Mouse (Mus musculus) cerebellum, adult 8-10 months (tissue): ENCODE data around the gene Dnaaf2.
"Not testable (repeated sequence)": the region's sequence is repeated elsewhere in the genome, so short reads cannot be mapped to it uniquely, and the experiment has no call there.

Source experiments
- DNase-seq: peaks from one replicate; pipeline ENCODE4 v3.0.0; 2022

Gene Dnaaf2

DNA sequence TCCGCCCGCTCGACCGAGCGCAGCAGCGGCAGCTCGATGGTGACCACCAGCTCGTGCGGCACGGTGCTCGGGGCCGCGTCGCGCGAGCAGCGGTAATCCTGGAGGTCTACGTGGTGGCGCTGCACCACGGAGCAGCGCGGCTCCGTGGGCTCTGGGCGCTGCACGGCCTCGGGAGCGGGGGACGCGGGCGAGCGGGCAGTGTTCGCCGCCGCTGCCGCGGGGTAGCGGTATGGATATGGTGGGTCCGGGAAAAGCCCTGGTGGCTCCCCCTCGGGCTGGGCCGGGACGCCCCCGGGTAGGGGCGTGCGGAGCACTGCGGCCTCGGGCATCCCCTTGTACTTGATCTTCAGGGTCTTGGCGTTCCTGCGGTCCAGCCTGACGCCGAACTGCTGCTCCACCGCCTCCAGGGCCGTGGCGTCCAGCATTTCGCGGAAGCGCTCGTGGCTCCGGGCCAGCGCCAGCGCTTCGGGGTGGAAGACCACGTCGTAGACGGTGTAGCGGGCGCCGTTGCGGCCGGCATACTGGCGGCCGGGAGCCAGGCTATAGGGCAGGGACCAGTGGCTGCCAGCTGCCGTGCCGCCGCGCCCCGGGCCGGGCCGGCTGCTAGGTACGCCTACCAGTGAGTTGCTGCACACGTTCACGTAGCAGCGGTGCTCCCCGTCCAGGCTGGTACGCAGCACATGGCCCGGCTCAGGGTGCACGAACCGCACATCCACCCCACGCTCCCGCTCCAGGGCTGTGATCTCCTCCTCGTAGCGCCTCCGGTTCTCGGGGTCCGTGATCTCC lies 658 bp downstream of the Dnaaf2 start:
- peak; percentile 59 for DNase-seq

DNA sequence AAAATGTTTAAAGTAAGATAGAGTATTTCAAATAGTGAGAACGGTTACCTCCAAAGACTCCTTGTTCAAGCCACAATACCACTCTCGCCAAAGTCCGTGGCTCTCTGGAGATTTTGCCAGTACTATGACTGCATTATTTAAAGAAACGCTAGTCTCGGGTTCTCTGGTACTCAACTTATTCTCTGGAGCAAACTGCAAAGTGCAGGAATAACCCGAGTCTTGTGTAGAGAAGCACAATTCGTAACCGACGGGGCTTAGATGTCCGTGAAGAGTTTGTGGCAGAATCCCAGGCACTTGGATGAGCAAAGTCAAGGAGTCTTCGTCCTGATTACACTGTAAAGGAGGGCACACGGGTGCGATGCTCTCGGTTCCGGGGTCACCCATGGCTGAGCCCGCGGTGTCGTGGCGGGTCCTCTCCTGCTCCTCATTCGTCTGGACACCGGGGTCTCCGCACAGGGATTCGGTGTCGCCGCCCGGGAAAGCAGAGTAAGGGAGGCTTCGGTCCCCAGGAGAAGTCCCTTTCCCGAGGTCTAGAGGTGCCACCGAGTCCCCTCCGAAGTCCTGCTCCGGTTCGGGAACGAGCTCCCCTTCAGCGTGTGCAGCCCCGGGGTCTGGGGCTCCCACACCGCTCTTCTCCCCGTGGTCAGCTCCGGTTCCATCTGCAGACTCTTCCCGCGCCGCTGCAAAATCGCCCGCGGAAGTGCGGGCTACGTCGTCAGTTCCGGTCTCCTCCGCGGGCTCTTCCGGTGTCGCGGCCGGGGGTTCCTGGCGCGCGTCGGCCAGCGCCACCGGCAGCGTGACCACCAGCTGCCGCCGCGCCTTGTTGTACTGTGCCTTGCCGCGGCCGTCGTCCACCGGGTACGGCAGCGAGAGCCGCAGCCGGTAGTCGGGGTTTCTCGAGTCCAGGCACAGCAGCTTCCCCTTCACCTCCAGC lies 1.5 kb downstream of the Dnaaf2 start, which contains the start of gene Gm49383:
Gene Gm49383, minus strand, starts transcription at position 661 of the 934 bp plus-strand sequence.
- DNase-seq: peak; percentile 59

DNA sequence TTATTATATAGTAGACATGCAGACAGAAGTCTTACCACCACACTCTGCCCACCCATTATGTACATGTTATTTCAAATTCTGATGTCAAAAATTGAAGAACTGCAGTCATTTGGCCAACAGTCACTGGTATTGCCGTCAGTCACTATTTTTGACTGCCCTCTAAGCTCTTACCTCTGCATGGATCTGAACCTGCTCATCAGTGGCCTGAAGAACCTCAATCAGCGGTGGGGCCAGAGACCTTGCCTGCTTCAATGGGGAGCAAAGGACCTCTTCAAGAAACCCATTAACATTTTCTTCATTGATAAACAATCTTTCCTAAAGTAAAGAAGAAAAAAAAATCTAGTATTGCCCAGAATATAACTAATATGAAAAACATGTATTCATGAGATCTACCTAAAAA lies 5.6 kb downstream of the Dnaaf2 start:
- DNase-seq: no peak

DNA sequence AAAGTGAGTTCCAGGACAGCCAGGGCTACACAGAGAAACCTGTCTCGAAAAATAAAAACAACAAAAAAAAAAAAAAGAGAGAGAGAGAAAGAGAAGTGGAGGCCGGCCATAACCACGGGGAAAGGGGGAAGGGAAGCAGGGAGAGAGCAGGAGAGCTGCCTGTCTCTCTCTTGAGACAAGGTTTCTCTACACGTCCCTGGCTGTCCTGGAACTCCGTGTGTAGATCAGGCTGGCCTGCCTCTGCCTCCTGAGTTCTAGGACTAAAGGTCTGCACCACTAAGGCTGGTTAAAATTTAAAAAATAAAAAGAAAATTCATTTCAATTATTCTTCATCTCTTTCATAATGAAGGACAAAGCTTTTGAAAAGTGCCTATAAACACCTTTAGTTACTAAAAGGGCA lies 6.8 kb downstream of the Dnaaf2 start:
- no peak for DNase-seq

DNA sequence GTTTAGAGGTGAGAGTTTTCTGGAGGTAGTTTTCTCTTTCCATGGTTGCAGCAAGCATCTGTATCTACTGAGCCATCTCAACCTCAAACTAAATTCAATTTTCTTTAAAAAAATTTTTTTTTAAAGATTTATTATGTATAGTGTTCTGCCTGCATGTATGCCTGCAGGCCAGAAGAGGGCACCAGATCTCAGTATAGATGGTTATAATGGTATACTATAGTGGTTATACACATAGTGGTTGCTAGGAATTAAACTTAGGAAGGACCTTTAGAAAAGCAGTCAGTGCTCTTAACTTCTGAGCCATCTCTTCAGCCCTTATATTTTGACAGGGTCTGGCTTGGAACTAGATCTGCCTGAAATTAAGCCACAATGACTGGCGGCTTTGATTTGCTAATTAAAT lies 7.7 kb downstream of the Dnaaf2 start:
- no peak for DNase-seq

DNA sequence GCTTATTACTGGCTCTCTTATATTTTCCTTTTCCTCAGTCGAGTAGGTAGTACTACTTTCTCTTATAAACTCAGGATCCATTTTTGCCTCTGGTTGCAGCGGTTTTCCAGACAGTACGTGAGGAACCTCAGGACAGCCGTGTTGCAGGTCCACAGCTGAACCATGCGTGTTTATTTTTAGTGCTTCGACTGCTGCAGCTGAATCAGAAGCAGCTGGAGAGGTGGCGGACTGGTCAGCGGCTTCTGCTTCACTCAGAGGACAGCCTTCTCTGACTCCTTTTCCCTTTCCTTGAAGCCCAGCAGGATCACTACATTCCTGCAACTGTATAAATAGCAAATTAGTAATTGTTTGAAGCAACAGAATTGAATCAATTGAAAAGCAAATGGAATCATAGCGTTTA lies 8.2 kb downstream of the Dnaaf2 start:
- DNase-seq: no peak

DNA sequence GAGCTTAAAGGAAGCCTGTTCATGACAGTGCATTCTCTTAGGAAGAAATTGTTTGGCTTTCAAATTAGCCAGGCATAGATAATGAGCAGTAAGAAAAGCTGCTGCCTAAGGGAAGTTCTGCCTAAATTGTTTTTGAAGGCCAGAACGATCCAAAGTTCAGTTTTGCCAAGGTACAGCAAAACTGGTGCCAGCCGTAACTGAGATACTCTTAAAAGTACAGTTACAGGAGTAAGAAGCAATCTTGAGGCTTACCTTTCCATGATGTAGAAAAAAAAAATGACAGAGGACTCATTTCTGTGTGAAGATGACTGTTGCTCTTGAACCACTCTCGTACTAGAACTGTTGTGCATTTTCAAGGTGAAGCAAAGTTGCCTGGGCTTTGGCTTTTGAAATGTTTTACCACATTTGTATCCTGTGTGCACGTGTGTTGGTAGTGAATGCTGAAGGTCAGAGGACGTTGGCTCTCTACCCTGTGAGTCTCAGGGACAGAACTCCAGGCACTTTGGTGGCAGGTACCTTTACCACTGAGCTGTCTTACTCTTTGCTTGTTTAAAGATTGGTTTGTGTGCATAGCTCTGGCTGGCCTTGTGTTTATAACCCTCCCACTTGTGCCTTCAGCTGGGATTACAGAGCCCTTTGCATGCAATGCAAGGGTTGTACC lies 11.3 kb downstream of the Dnaaf2 start:
- DNase-seq: no peak

DNA sequence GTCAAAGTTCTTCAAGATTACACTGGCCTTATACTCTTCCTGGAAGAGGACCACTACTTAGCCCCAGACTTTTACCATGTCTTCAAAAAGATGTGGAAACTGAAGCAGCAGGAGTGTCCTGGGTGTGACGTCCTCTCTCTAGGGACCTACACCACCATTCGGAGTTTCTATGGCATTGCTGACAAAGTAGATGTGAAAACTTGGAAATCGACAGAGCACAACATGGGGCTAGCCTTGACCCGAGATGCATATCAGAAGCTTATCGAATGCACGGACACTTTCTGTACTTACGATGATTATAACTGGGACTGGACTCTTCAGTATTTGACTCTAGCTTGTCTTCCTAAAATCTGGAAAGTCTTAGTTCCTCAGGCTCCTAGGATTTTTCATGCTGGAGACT lies 12.9 kb downstream of the Dnaaf2 start:
- DNase-seq: no peak

DNA sequence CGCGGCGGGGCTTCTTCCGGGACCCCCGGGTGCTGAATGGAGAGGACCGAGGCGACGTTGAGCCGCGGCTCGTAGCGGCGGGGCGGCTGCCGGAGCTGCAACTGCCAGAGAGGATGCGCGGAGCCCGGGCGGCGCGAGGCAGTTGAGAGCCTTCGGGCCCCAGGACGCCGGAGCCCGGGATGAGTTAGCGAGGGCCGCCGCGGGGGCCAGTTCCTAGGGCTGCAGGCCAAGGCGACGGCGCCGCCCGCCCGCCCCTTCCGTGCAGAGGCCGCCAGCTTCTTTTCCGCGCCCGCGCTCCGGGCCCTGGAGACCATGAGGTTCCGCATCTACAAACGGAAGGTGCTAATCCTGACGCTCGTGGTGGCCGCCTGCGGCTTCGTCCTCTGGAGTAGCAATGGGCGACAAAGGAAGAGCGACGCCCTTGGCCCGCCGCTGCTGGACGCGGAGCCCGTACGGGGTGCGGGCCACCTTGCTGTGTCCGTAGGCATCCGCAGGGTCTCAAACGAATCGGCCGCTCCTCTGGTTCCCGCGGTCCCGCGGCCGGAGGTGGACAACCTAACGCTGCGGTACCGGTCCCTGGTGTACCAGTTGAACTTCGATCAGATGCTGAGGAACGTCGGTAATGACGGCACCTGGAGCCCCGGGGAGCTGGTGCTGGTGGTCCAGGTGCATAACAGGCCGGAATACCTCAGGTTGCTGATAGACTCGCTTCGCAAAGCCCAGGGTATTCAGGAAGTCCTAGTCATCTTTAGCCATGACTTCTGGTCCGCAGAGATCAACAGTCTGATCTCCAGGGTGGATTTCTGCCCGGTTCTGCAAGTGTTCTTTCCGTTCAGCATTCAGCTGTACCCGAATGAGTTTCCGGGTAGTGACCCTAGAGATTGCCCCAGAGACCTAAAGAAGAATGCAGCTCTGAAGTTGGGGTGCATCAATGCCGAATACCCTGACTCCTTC lies 13.6 kb downstream of the Dnaaf2 start:
- DNase-seq: no peak

DNA sequence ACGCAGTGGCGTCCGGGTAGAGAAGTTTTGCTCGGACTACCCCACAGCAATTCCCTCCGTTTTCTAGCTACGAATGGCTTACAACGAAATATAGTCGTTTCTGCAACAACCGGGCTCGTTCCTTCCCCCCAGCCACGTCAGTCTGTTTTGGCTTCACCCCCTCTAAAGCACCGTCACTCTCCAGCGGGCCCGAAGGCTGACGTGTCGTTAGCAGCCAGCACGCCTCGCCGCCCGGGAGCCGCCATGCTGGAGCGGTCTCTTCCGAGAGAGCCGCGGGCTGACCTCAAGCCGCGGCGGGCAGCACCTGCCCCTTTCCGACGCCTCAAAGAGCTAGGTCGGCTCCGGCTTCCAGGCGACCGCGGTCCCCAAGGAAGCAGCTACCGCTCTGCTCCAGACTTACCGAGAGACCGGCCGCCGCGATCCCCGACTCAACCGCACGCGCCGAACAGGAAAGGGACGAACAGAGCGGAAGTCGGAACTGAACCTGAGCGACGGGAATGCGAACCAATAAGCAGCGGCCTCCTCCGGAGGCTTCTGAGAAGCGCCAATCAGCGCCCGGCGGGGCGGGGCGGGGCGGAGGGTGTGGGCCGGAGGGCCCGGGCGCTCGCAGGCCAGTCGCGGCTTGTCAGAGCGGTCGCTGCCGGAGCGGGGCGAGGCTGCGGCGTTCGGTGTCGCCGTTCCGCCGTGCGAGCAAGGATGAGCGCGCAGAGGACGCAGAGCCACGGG lies 14.5 kb downstream of the Dnaaf2 start, which contains the start of the genes Rpl36al and Mgat2:
Gene Rpl36al, minus strand, starts transcription at position 501 of the 726 bp plus-strand sequence.
Gene Mgat2, plus strand, starts transcription at position 575 of the 726 bp plus-strand sequence.
- DNase-seq: peak; percentile 99

DNA sequence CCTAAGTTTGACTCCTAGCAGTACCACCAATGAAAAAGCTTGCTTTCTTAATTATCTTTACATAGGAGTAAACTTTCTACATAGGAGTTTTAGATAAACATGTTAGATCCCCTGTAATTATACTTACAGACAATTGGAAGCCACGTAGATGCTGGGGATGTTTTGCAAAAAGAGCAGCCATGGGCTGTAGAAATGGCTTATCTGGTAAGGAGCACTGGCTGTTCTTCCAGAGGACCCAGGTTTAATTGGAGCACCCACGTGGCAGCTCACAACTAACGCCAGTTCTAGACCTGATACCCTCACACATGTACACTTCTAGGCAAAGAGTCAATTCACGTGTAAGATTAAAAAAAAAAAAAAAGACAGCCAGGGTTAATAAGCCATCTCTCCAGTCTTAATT lies 16.4 kb downstream of the Dnaaf2 start:
- DNase-seq: no peak

DNA sequence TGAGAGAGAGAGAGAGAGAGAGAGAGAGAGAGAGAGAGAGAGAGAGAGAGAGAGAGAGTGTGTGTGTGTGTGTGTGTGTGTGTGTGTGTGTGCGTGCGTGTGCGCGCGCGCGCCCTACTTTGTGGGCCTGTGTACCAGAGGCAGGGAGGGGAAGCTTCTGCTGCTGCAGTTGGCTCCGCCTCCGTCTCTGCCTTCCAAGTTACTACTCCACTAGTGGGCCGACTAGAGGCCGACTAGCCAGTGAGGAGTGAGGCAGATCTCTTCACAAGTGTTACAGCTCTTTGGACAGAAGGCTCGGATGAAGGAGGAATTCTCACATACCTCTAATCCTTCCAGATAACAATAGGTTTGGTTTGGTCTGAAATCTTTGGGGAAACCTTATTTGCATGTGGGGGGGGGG lies 18.9 kb downstream of the Dnaaf2 start:
- DNase-seq: no peak

DNA sequence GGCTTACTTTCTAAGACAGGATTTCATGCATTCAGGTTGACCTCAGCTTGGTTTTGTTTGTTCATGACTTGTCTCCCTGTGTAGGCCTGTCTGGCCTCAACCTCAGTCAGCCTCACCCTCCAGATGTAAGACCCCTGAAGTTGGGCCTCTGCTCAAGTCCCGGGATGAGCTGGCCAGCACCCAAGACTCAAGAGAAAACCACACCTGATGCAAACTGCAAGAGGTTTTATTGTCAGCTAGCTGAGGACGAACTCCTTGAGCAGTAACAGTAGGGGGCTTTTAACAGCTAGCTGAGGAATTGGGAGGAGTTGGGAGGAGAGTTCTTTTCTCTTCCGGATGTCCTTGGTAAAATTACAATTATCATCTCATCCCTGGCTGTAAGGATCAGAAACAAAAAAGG lies 20.7 kb downstream of the Dnaaf2 start:
- DNase-seq: no peak

DNA sequence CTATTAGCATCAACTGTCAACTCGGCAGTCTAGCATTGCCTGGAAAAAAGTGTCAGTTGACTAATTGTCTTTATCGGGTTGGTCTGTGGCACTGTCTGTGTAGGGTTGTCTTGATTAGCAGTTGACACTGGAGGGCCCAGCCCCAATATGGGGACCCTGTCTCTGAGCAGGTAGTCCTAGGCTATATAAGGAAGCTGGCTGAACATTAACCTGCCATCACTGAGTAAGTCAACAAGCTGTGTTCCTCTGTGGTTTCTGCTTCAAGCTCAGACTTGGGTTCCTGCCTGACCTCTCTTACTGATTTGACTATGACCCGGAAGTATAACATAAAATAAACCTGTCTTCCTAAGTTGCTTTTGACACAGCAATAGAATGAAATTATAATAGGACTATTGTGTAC lies 22.3 kb downstream of the Dnaaf2 start:
- no peak for DNase-seq

DNA sequence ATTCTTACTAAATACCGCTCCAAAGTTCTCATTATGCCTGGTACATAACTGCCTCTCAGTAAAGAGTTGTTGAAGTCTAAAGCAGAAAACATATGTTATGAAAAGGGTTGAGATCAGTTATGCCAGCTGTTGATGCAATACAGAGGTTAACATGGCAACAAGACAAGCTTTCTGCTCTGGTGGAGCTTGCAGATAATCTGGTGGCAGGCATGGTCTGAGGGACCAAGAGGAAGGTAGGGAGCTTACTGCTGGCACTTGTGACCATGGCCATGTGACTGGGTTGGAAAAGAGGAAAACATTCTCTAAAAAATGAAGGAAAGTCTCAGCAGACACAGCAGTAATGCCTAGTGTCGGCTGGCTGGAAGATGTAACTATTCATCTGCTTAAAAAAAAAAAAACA lies 26.9 kb downstream of the Dnaaf2 start:
- DNase-seq: no peak

DNA sequence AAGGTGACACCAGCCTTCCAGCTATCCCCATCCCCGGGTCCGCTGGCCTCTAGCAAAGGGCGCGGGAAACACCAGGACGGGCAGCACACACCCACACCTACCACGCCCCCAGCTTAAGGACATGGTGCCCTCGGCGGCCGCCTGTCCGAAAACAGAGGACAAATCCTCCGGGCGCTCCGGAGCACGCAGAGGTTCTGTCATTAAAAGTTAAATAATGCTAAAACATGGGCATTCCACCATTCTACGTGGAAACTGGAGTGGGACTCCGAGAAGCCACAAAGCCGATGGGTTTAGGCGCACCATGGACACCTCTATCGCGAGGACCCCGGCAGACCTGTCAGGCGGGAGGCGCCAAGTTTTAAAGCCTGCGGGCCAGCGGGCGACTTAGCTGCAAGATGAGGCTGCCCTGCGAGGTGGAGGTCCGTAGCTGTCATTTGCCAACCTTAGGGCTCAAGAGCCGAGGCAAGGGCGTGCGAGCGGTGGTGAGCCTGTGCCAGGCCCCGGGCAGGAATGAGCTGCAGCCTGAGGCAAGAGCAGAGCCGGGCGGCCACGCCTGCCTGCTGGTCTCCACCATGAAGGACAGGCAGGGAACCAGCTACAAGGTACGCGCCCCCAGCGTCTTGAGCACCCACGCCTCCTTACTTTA lies 29.6 kb downstream of the Dnaaf2 start, which contains the start of gene Lrr1:
Gene Lrr1, plus strand, starts transcription at position 354 of the 646 bp plus-strand sequence.
- peak; percentile 92 for DNase-seq

DNA sequence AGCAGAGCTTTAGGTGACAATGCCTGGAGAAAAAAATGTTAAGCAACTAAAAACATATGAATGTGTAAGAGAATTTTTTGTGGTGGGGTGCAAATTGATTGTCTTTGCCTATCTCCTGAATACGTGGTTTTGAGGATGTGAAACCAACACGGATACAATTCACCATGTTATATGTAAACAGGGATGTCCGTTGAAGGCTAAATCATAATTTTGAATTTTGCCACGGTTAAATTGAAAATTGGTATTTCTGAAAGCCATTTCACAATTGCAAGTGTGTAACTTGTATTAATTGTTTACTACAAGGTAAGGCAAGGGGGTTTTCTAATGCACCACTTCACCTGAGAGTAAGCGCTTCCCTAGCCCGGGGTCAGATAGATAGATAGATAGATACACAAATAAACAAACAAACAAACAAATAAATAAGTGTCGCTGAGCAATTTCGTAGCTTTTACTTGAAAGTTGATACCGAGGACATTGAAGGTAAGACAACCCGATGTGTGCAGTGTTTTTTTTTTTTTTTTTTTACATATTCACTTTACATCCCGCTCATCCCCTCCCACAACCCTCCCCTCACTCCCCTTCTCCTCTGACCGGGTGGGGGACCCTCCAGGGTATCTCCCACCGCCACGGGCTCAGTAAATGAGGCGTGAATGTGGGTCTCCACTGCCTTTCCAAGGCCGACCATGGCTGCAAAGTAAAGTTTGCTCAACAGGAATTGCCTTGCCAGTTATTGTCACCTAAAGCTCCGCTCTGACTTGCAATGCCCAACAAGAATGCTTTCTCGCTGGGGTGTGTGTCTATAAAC lies 30.4 kb downstream of the Dnaaf2 start:
- no peak for DNase-seq

DNA sequence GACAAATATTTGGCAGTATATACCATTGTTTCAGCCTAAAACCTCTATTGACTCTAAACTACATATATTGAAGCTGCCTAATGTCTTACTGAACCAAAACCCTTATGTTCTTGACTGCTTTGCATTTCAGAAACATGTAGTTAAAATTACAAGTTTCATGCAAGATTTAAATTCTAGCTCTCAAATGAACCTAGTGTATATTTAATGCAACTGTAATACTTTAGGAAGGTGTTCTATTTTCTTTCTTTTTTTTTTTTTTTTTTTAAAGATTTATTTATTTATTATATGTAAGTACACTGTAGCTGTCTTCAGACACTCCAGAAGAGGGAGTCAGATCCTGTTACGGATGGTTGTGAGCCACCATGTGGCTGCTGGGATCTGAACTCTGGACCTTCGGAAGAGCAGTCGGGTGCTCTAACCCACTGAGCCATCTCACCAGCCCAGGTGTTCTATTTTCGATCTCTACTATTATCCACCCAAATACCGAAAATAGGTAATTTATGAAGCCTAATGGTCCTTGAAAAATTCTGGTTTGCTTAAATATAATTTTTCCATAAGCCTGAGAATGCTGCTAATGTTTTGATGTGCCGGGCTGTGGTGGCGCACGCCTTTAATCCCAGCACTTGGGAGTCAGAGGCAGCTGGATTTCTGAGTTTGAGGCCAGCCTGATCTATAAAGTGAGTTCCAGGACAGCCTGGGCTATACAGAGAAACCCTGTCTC lies 31.2 kb downstream of the Dnaaf2 start:
- DNase-seq: not testable (repeated sequence)

DNA sequence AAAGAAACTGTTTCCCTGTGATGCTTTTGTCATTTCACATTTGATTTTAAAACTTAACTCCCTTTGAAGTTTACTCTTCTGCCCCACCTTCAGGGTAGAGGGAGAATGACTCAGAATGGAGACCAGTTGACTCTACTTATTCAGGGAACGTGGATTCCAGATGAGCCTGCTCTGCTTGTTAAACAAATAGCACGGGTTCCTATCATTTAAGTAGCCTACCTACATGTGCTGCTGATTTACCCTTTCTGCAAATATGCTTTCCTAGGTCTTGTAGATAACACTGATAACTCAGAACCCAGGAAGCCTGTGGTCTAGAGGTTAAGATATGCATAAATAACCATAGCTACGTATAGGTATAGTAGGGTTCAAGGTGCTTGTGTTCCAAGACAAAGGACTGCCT lies 33.3 kb downstream of the Dnaaf2 start:
- no peak for DNase-seq
